Mouse (Mus musculus) ES-Bruce4 (cell line): ENCODE results near the gene Elac2.

Experiments
- CTCF ChIP-seq: IDR thresholded peaks from one replicate; pipeline ENCODE4 v1.8.1; 2011; ENCODE audit warnings: low read depth, low read length
- POLR2A ChIP-seq: IDR thresholded peaks from one replicate; pipeline ENCODE4 v1.8.1; 2011; ENCODE audit warnings: low read length; ENCODE audit not compliant: insufficient read depth

DNA sequence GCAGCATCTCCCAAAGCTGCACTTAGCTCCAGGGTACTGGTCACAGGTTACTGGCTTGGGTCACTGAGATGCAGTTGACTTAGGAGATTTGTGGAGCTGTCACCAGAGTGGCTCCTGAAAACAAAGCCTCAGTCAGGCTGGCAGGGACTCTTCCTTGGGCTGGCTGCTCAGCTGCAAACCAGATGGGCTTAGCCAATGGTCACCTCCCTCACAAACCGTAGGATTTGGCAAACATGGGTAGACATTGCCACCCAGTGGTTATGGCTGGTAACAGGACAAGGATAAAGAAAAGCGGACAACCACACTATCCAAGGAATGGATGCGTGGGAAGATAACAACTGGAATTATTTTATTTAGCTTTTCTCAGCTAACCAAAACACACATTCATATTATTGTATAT is 10.3 kb upstream of the Elac2 start:
- TF ChIP-seq CTCF (peak; percentile 51), POLR2A (no peak)
